ENCODE assay signal across 24 mouse cellular contexts in the genomic region with DNA sequence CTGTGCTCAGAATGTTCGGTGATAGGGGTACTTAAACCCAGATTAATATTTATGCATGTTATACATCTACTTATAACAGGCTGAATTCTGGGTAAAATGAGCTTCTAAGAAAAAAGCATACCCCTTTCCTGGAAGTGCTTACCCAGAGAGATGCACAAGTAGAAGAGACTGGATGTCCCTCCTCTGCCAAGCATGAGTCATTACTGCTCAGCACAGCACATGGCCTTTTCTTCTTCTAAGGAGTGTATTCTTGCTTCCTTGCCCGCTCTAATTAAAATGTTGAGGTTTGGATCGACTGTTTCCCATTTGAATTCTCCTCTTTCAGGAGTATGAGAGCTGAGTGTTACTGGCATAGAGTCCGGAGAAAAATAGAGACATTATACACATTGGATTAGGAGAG. TPM values are rescaled to one million over a fixed set of nuclear protein-coding genes. Genes with fewer than 3 reads are reported as not detected.
DNase-seq lines count a peak whose midpoint lies in the region; ATAC-seq and TF ChIP-seq lines count a peak whose summit lies in the region.
"Had no signal": no experiment of that assay in that cellular context is flagged by ENCODE, and none has a peak within 500 bp of the region (broad histone marks: within the 10 kb centered on the region; RNA-seq: fewer than 3 reads in every experiment).

No protein-coding gene starts in this region.

- peak overlapping the region; percentile 99 for H3K27ac ChIP-seq in layer of hippocampus, adult 2 months
- H3K27ac ChIP-seq: forebrain, embryonic 12.5 days; hindbrain, embryonic 12.5 days; hindbrain, postnatal 0 days; intestine, embryonic 15.5 days; limb, embryonic 12.5 days; liver, embryonic 15.5 days had no signal

- ATAC-seq in erythroblast, adult 5-6 weeks (replicated peaks; ENCODE audit: low FRiP score, poor library complexity, severe bottlenecking) = no peak
- ATAC-seq in monocyte, adult 5-6 weeks (replicated peaks; ENCODE audit: insufficient number of reproducible peaks, low FRiP score, low TSS enrichment, poor library complexity, severe bottlenecking) = no peak
- ATAC-seq: hindbrain, postnatal 0 days; intestine, embryonic 15.5 days had no signal

- H3K4me3 ChIP-seq in layer of hippocampus, adult 2 months = no peak overlapping the region; the same call in 1 of the 2 replicates
- H3K4me3 ChIP-seq: forebrain, embryonic 12.5 days; hindbrain, embryonic 12.5 days; intestine, embryonic 15.5 days; limb, embryonic 12.5 days; liver, embryonic 15.5 days had no signal

- TF ChIP-seq CTCF in layer of hippocampus, adult 2 months (conservative IDR thresholded peaks at IDR 0.05) = no peak
- TF ChIP-seq CTCF in brain, embryonic 14.5 days (IDR thresholded peaks at IDR 0.05; ENCODE audit: borderline replicate concordance, extremely low read depth, insufficient read depth, insufficient read length) = no peak

- DNase-seq in cerebellum, adult 9-11 months = peak; percentile 28
- DNase-seq in cerebellum, postnatal 14 days = no peak
- DNase-seq in layer of hippocampus, adult 2 months (ENCODE audit: low spot score in 2 of 2) = peak in 1 of 2 experiments; percentile 60
- DNase-seq in layer of hippocampus, adult 9-10 months (ENCODE audit: low spot score) = no peak
- DNase-seq in 3T3-L1 (ENCODE audit: low read depth, low spot score) = peak; percentile 48
- peak; percentile 55 for DNase-seq in brain, embryonic 14.5 days (ENCODE audit: low read depth)
- DNase-seq: adrenal gland, adult 2 months; cerebellum, adult 8-10 months; gastrocnemius, postnatal 10 days; heart, postnatal 14 days; kidney, adult 2 months; kidney, postnatal 36 days; lung, embryonic 14.5 days; lung, postnatal 14 days had no signal

- TF ChIP-seq POLR2A in brain, embryonic 14.5 days (IDR thresholded peaks at IDR 0.05; ENCODE audit: borderline replicate concordance, extremely low read depth, insufficient read depth, insufficient read length, poor library complexity, severe bottlenecking) = no peak

RNA-seq across cellular contexts. Expression of gene Trim9, which starts 3.1 kb away (rescaled TPM):
- total RNA-seq in layer of hippocampus, adult 2 months (2021) = 100 to 1,000 TPM; 306 to 310 TPM
- 57.3 and 85.7 TPM in 2 replicates for polyA plus RNA-seq in brain, embryonic 14.5 days (2012; rRNA removed)
- not detected in 2 replicates for total RNA-seq in erythroblast, adult 5-6 weeks (2015; ENCODE audit: low replicate concordance)
- 0.34 TPM in 1 of 2 replicates, not detected in the other for total RNA-seq in erythroblast, adult 5-6 weeks (2017; ENCODE audit: low replicate concordance)
- total RNA-seq in monocyte, adult 5-6 weeks (2017) = 0.43 to 0.49 TPM in 2 of 3 replicates, not detected in the other
- total RNA-seq: liver, adult 2 months had no signal
- polyA plus RNA-seq: G1E; liver, adult 2 months had no signal

Comparison
In these comparisons a context has a peak if more than half of its experiments do, and no peak if none do; other contexts are left out.
1. DNase-seq: peak in cerebellum, adult 9-11 months (single experiment), 3T3-L1 (single experiment) and brain, embryonic 14.5 days (single experiment); none in cerebellum, postnatal 14 days (0 of 2) and layer of hippocampus, adult 9-10 months (single experiment).
2. RNA of gene Trim9, which starts 3.1 kb away (total RNA-seq): 306 to 310 TPM in layer of hippocampus, adult 2 months; 0.34 TPM in erythroblast, adult 5-6 weeks and 0.43 to 0.49 TPM in monocyte, adult 5-6 weeks; every median in the first group is over 100 times any median in the second.